Mouse (Mus musculus): ENCODE data around the gene Skor1.

DNA sequence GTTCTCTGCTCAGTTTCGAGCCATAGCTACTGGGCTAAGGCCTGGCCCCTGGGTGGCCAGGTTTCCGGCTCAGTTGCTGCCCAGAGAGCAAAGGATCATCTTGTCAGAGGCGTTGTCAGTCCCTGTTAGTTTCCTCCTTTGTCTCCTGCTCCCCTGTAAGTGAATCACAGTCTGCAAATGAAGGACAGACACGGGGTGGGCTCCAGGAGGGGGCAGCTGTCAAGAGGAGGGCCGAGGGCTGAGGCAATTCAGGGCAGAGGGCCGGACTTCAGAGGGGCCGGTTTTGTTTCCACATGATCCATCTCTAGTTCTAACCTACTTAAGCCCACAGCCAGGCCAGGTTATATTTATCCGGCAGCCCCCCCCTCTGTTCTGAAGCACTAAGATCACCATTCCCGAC lies 16.3 kb upstream of the Skor1 start:
- no peak for TF ChIP-seq CTCF (IDR thresholded peaks at IDR 0.05; ENCODE audit: low read depth, low read length)
- TF ChIP-seq POLR2A (IDR thresholded peaks at IDR 0.05; ENCODE audit: borderline replicate concordance, low read depth, low read length): no peak

All from bone marrow macrophage, adult 2 months (primary cell).